Mouse (Mus musculus) erythroblast, embryonic 14.5 days (primary cell): ENCODE measurements around the gene Rcvrn. TPM values are rescaled to one million over a fixed set of nuclear protein-coding genes. Genes with fewer than 3 reads are reported as not detected.

ENCODE experiments used
- H3K27me3 ChIP-seq: 2 replicates; pipeline ENCODE4 v1.6.1; 2012; ENCODE audit warnings: inconsistent platforms; ENCODE audit not compliant: control insufficient read depth
- H3K36me3 ChIP-seq: 2 replicates; pipeline ENCODE4 v1.6.1; 2012; ENCODE audit warnings: mild to moderate bottlenecking, inconsistent platforms; ENCODE audit not compliant: control insufficient read depth
- H3K4me1 ChIP-seq: 2 replicates; pipeline ENCODE4 v1.6.1; 2012; ENCODE audit warnings: inconsistent platforms; ENCODE audit not compliant: control insufficient read depth
- H3K4me3 ChIP-seq: replicated peaks from 2 replicates; pipeline ENCODE3; 2012; ENCODE audit warnings: moderate library complexity, mild to moderate bottlenecking, inconsistent platforms
- H3K9me3 ChIP-seq: 2 replicates; pipeline ENCODE4 v1.6.1; 2012; ENCODE audit warnings: low read length, inconsistent platforms, mixed read lengths; ENCODE audit not compliant: control insufficient read depth
- GATA1 ChIP-seq: IDR thresholded peaks from 2 replicates; pipeline ENCODE4 v1.6.1; 2012; ENCODE audit warnings: low read length, inconsistent platforms, mixed read lengths
- TAL1 ChIP-seq: IDR thresholded peaks from 3 replicates; pipeline ENCODE4 v1.6.1; 2012; ENCODE audit warnings: low read length, inconsistent platforms, mixed read lengths
- polyA plus RNA-seq: library from polyadenylated mRNA; stranded (reverse); fragments of >175 nt; gene quantifications from 2 replicates; pipeline ENCODE4 v1.2.3, GENCODE M21; 2012

Gene Rcvrn
- not detected in 2 replicates for polyA plus RNA-seq

DNA sequence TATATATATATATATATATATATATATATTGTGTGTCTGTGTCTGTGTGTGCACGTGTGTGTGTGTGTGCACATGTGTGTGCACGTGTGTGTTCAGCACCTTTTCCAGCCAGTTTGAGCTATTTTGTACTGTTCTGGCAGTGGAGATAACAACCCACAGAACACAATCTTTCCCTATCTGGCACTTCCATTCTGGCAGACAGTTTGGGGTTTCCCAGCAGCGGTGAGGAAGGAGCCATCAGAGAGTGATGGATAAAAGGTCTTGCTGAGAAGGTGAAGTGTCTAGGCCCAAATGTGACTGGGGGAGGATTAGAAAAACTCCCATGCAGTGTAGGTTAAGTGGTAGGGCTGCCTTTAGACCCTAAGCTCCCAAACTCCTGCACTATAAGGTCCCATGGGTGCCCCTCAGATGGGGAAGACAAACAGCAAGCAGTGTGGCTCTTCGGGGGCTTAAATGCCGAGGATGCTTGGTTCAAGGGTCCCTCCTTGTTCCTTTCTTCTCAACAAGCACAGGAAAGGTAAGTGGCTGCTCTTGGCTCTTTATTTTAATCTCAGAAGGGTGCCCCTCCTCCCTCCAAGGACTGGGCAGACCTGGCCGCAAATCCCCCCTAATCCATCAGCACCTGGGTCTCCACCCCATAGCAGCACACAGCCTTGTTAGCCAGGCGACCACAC lies at the start of gene Rcvrn:
Gene Rcvrn (plus strand): TSS at position 624 of the 674 bp plus-strand sequence.
- H3K4me3 ChIP-seq = no peak within 1 kb of the TSS
- H3K9me3 ChIP-seq = peaks cover 4% of the 10 kb centered on the region; the same call in 1 of the 2 replicates
- TF ChIP-seq TAL1 (no peak), GATA1 (no peak)
- no peaks in the 10 kb centered on the region for H3K36me3 ChIP-seq
- no peaks in the 10 kb centered on the region for H3K4me1 ChIP-seq
- no peaks in the 10 kb centered on the region for H3K27me3 ChIP-seq

DNA sequence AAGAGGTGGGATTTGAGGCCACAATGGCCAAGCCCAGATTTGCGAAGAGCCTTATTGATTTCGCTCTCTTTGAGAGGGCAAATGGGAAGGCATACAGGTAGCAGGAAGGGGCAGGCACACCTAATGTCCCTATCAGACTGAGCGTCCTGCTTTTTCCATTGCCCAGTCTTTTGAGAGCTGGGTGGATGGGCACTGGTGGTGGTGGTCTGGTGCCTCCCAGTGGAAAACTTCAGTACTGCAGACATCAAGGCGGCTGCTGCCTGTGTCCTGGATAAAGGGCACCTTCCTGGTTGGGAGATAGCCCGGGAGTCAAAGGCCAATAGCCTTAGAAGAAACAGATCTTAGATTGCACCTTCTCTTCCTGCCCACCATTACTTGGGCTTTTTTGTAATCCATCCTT lies 47.4 kb upstream of the Rcvrn start:
- H3K27me3 ChIP-seq = no peaks in the 10 kb centered on the region
- peaks cover 2% of the 10 kb centered on the region; the same call in 1 of the 2 replicates for H3K9me3 ChIP-seq
- TF ChIP-seq GATA1 (no peak), TAL1 (no peak)
- H3K4me3 ChIP-seq = no peak overlapping the region
- no peaks in the 10 kb centered on the region for H3K4me1 ChIP-seq
- no peaks in the 10 kb centered on the region for H3K36me3 ChIP-seq

DNA sequence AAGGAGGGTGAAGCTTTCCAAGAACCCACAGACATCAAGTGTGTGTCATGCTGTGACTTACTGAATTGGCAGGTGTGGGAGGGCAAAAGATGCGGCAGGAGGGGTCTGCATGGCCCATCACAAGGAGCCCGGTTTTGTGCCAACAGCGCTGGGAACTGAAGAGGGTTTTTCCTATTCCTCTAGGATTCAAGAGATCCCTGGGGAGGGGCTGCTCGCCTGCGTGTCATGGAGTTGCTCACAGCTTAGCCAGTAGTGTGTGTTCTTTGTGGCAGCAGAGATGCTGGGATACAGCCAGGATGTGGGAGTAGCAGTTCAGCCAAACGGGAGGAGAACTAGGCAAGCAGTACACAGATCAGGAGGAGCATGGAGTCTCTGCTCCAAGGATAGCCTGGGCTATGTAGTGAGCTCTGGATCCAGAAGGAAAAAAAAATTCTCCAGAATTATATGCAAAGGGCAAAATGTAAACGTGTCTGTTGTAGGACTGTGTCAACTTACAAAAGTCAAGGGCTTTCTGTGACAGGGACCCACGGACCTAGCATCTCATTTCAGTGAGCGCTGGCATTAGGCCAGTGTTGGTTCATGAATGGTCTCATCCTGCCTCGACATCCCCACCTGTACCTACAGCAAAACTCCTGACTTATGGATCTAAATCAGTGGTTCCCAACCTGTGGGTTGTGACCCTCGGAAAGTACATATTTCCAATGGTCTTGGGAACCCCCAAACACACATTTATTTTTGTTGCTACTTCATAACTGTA lies 46.3 kb upstream of the Rcvrn start:
- no peak overlapping the region for H3K4me3 ChIP-seq
- H3K9me3 ChIP-seq = peaks cover 2% of the 10 kb centered on the region; the same call in 1 of the 2 replicates
- no peaks in the 10 kb centered on the region for H3K36me3 ChIP-seq
- no peaks in the 10 kb centered on the region for H3K4me1 ChIP-seq
- H3K27me3 ChIP-seq = no peaks in the 10 kb centered on the region
- TF ChIP-seq GATA1 (no peak), TAL1 (no peak)

DNA sequence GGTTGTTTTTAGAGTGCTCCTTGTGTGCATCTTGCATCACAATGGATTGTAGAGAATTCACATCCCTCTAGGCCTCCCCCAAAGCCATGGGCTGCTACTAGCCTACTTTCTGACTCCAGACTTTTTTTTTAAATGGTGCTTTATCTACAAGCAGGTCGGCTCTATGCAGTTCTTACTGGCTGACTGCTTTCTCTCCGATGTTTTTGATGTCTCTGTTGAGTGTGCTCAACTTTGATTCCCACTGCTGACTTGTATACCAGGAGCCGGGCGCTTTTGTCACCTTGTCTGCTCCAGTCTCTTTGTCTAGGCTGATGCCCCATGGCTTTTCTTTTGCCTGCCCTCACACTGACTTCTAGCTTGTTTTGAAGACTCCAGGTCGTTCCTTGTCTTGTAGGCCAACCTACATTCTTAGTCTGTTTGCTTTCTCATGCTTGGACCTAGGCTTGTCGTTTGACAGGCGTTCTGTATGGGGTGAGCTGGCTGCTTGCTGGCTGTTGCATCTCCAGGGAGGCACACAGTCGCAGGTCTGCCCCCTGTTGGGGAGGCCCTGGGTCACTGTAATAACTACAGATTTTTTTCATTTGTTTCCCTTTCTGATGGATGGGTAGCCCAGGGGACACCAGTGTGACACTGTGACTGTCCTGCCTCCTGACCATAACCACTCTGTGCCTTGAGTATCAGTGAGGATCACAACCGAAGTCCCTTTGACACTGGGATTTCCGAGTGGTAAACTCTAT lies 45.0 kb upstream of the Rcvrn start:
- H3K9me3 ChIP-seq = no peaks in the 10 kb centered on the region
- H3K36me3 ChIP-seq = no peaks in the 10 kb centered on the region
- no peak overlapping the region for H3K4me3 ChIP-seq
- no peaks in the 10 kb centered on the region for H3K4me1 ChIP-seq
- TF ChIP-seq TAL1 = no peak
- no peak for TF ChIP-seq GATA1
- H3K27me3 ChIP-seq = no peaks in the 10 kb centered on the region

DNA sequence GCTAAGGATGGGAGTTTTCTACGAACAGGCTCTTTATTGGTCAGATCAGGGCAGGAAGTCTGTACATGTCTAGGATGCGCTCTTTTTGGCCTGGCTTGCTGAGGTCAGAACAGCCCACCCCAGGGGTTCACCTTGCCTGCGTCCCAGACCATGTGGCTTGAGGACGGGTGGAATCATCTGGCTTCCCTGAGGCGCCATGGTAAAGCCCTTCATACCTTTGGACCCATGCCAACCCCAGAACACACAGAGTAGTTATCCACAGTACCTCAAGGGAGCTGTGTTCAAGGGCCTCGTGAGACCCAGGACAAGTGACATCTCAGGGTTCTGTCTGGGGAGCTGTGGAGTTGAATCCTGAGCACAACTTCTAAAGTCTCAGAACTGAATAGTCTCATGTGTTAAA lies 43.4 kb upstream of the Rcvrn start:
- no peak overlapping the region for H3K4me3 ChIP-seq

DNA sequence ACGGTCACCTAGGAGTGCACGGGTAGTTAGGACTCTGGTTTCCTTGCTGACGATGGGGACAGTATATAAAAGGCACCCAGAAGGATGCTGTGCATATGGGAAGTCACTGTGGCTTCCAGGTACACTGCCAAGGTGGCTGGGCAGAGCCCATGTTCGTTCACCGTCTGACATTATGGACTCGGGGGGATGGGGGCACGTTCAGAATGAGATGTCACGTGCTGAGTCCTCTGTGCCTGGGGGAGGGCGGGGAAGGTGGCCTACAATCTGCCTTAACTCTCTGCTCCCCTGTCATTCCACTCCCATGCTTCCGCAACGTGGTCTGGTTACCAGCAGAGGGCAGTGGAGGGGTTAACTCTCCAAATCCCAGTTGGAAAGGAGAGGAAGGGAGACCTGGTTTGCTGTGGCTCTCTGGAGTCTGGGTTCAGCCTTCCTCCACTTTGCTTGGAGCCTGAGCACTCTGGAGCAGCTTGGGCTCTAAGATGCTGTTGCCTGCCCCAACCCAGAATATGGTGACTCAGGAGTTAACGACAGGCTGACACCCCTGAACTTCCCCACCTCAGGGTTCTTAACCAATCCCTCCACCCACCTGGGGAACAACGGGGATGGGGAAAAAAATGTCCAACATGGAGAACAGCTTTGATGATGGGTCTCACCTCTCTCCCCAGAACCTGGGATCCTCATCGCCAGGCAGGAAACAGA lies 42.8 kb upstream of the Rcvrn start:
- TF ChIP-seq GATA1 (no peak), TAL1 (no peak)
- Histone ChIP-seq H3K27me3 (no peaks in the 10 kb centered on the region), H3K4me3 (no peak overlapping the region), H3K36me3 (no peaks in the 10 kb centered on the region), H3K4me1 (no peaks in the 10 kb centered on the region), H3K9me3 (no peaks in the 10 kb centered on the region)

More for the DNA sequence above, 43.4 kb upstream of the Rcvrn start:
- TF ChIP-seq GATA1 (no peak), TAL1 (no peak)
- no peaks in the 10 kb centered on the region for H3K36me3 ChIP-seq
- H3K27me3 ChIP-seq = no peaks in the 10 kb centered on the region
- H3K9me3 ChIP-seq = no peaks in the 10 kb centered on the region
- no peaks in the 10 kb centered on the region for H3K4me1 ChIP-seq

DNA sequence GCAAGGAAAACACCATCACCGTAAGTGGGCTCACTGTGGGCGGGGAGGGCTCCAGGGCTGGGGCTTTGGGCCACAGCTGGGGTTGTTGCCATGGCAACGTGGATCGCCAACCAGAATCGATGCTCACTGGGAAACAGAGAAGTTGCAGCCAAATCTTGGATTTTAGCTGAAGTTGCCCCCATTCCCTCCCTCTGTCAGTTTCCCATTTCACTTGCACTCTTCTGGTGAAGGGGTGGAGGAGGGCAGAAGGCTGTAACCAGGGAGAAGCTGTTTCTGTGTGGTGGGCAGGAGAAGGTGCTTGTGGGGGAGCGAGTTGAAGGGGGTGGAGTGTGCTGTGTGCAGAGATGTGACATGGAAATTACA lies 42.3 kb upstream of the Rcvrn start:
- no peaks in the 10 kb centered on the region for H3K9me3 ChIP-seq
- TF ChIP-seq TAL1 (no peak), GATA1 (no peak)

DNA sequence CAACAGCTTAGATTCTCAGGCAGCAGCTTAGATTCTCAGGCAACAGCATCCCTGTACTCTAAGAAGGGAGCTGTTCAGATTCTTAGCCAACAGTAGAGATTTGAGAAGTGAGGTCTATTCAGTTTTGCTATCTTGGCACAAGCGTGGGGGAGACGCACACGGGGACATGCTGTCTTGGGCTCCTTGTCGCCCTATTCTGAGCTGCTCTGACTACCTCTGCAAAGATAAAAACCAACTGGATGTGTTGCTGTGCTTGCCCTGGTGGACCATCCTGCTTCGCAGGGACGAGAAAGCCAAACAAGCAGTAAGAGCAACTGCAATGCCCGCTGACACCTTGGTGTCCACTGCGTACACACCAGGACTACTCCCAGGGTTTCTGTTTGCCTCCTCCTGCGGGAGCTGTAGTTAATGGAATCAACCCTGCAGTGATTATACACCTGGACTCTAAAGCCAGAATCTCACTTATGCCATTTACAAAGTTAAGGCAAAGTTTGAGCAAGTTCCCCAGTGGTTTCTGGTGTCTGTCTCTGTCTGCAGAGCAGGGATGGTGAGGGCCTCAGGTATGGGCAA lies 41.5 kb upstream of the Rcvrn start:
- Histone ChIP-seq H3K4me3 (no peak overlapping the region), H3K4me1 (no peaks in the 10 kb centered on the region), H3K36me3 (no peaks in the 10 kb centered on the region), H3K27me3 (no peaks in the 10 kb centered on the region), H3K9me3 (no peaks in the 10 kb centered on the region)
- TF ChIP-seq TAL1 = no peak
- TF ChIP-seq GATA1 = no peak

More for the DNA sequence above, 42.3 kb upstream of the Rcvrn start:
- Histone ChIP-seq H3K27me3 (no peaks in the 10 kb centered on the region), H3K4me3 (no peak overlapping the region), H3K4me1 (no peaks in the 10 kb centered on the region), H3K36me3 (no peaks in the 10 kb centered on the region)
